Mouse (Mus musculus): ENCODE measurements around the gene Prr5.

Gene Prr5

GRCm38 (mm10) chr15:84656689-84657088, 12.7 kb upstream of the Prr5 start:
- DNase-seq (ENCODE audit: extremely low read depth, insufficient read length, low spot score): no peak

GRCm38 (mm10) chr15:84657384-84658064, 11.9 kb upstream of the Prr5 start:
- DNase-seq (ENCODE audit: extremely low read depth, insufficient read length, low spot score): no peak

GRCm38 (mm10) chr15:84658655-84659054, 10.8 kb upstream of the Prr5 start:
- no peak for DNase-seq (ENCODE audit: extremely low read depth, insufficient read length, low spot score)

- no peak for DNase-seq (ENCODE audit: extremely low read depth, insufficient read length, low spot score)
Measured at GRCm38 (mm10) chr15:84659856-84660255, 9.6 kb upstream of the Prr5 start.

GRCm38 (mm10) chr15:84661274-84661673, 8.1 kb upstream of the Prr5 start:
- no peak for DNase-seq (ENCODE audit: extremely low read depth, insufficient read length, low spot score)

- no peak for DNase-seq (ENCODE audit: extremely low read depth, insufficient read length, low spot score)
Measured at GRCm38 (mm10) chr15:84662952-84663684, 6.3 kb upstream of the Prr5 start.

- no peak for DNase-seq (ENCODE audit: extremely low read depth, insufficient read length, low spot score)
Measured at GRCm38 (mm10) chr15:84663685-84664060, 5.7 kb upstream of the Prr5 start.

GRCm38 (mm10) chr15:84664542-84665460, 4.6 kb upstream of the Prr5 start:
- DNase-seq (ENCODE audit: extremely low read depth, insufficient read length, low spot score): no peak

- DNase-seq (ENCODE audit: extremely low read depth, insufficient read length, low spot score): no peak
Measured at GRCm38 (mm10) chr15:84665662-84666061, 3.8 kb upstream of the Prr5 start.

GRCm38 (mm10) chr15:84666065-84666464, 3.4 kb upstream of the Prr5 start:
- no peak for DNase-seq (ENCODE audit: extremely low read depth, insufficient read length, low spot score)

- DNase-seq (ENCODE audit: extremely low read depth, insufficient read length, low spot score): no peak
Measured at GRCm38 (mm10) chr15:84667601-84668000, 1.8 kb upstream of the Prr5 start.

- DNase-seq (ENCODE audit: extremely low read depth, insufficient read length, low spot score): no peak
Measured at GRCm38 (mm10) chr15:84669771-84670656, 594 bp downstream of the Prr5 start.

GRCm38 (mm10) chr15:84670657-84671055, 1.2 kb downstream of the Prr5 start:
- DNase-seq (ENCODE audit: extremely low read depth, insufficient read length, low spot score): no peak

GRCm38 (mm10) chr15:84671401-84672307, 2.2 kb downstream of the Prr5 start:
- no peak for DNase-seq (ENCODE audit: extremely low read depth, insufficient read length, low spot score)

GRCm38 (mm10) chr15:84672308-84672615, 2.8 kb downstream of the Prr5 start:
- no peak for DNase-seq (ENCODE audit: extremely low read depth, insufficient read length, low spot score)

GRCm38 (mm10) chr15:84672616-84673015, 3.2 kb downstream of the Prr5 start:
- DNase-seq (ENCODE audit: extremely low read depth, insufficient read length, low spot score): no peak

GRCm38 (mm10) chr15:84674329-84675067, 5.1 kb downstream of the Prr5 start:
- no peak for DNase-seq (ENCODE audit: extremely low read depth, insufficient read length, low spot score)

- no peak for DNase-seq (ENCODE audit: extremely low read depth, insufficient read length, low spot score)
Measured at GRCm38 (mm10) chr15:84675317-84675716, 5.9 kb downstream of the Prr5 start.

- no peak for DNase-seq (ENCODE audit: extremely low read depth, insufficient read length, low spot score)
Measured at GRCm38 (mm10) chr15:84677943-84678342, 8.5 kb downstream of the Prr5 start.

Measured in 3134 (cell line).